Mouse (Mus musculus) midbrain, embryonic 11.5 days (tissue): ENCODE results near the gene Olfr381. TPM values are rescaled to one million over a fixed set of nuclear protein-coding genes. Genes with fewer than 3 reads are reported as not detected.
"Not testable (repeated sequence)": the region's sequence is repeated elsewhere in the genome, so short reads cannot be mapped to it uniquely, and the experiment has no call there.

Experiments used
- ATAC-seq: fragments of 200-750 bp; cut with Nextera tagmentation; 2 replicates; pipeline ENCODE4 v1.8.0; 2017; ENCODE audit warnings: moderate TSS enrichment, moderate library complexity; ENCODE audit not compliant: low FRiP score
- DNase-seq: peaks from one replicate; pipeline ENCODE4 v3.0.0; 2015; ENCODE audit warnings: low spot score; ENCODE audit errors: missing footprints
- H3K27ac ChIP-seq: fragments of 300-500 bp; sonication (generic); 2 replicates; pipeline ENCODE4 v1.5.1; 2014; ENCODE audit warnings: low read depth, low read length
- H3K27me3 ChIP-seq: fragments of 300-500 bp; sonication (generic); 2 replicates; pipeline ENCODE4 v1.6.1; 2014; ENCODE audit warnings: mild to moderate bottlenecking, low read length, moderate library complexity, mixed read lengths; ENCODE audit not compliant: control insufficient read depth, insufficient read depth
- H3K36me3 ChIP-seq: fragments of 300-500 bp; sonication (generic); 2 replicates; pipeline ENCODE4 v1.6.1; 2014; ENCODE audit warnings: mild to moderate bottlenecking, low read length, moderate library complexity, mixed read lengths; ENCODE audit not compliant: control insufficient read depth, insufficient read depth
- H3K4me1 ChIP-seq: fragments of 300-500 bp; sonication (generic); 2 replicates; pipeline ENCODE4 v1.6.1; 2014; ENCODE audit warnings: low read length; ENCODE audit not compliant: control insufficient read depth, insufficient read depth
- H3K4me2 ChIP-seq: fragments of 300-500 bp; sonication (generic); 2 replicates; pipeline ENCODE4 v1.6.1; 2014; ENCODE audit warnings: mild to moderate bottlenecking, moderate library complexity
- H3K4me3 ChIP-seq: fragments of 300-500 bp; sonication (generic); 2 replicates; pipeline ENCODE4 v1.5.1; 2014; ENCODE audit warnings: low read depth, low read length
- H3K9ac ChIP-seq: fragments of 300-500 bp; sonication (generic); 2 replicates; pipeline ENCODE4 v1.6.1; 2014; ENCODE audit warnings: low read length
- H3K9me3 ChIP-seq: fragments of 300-500 bp; sonication (generic); 2 replicates; pipeline ENCODE4 v1.6.1; 2016; ENCODE audit warnings: low read length; ENCODE audit not compliant: control insufficient read depth
- WGBS: fragments of 180-500 bp; shearing (Covaris S2); extraction: QIAGEN DNeasy Blood & Tissue Kit; methylation state at CpG from one replicate; pipeline ENCODE4 v1.1.7; 2014; 5-methylcytosine and 5-hydroxymethylcytosine counted together
- polyA plus RNA-seq: library from polyadenylated mRNA; unstranded; fragments of >200 nt; fragmentation: Nextera tagmentation; extraction: Ambion mirVana; gene quantifications from 2 replicates; pipeline ENCODE4 v1.2.1, GENCODE M21; 2014

The Olfr381 gene
- not detected in 2 replicates for polyA plus RNA-seq

- ATAC-seq (no peak), DNase-seq (no peak)
Measured at GRCm38 (mm10) chr11:73491503-73491902, at the start of gene Olfr381. Gene Olfr381, minus strand, starts transcription at chr11:73491603.

DNA sequence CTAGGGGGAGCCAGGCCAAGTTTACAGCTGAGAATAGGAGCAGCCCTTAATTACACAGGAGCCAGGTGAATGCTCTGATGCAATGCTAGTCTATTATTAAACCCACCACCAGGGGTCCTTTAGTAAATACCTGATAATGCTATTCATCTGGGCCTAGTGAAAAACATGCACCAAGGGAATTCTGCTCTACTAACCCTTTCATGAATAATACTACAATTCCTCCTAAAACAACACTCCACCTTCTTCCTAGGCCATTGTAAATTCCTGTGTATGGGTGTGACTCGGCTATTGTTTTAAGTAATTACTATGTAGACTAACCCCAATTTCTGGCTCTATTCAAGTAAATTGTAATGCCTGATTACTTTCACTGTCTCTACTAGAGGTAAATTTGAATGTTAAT lies 37.6 kb upstream of the Olfr381 start:
- not testable (repeated sequence) for H3K4me1 ChIP-seq, H3K36me3 ChIP-seq, H3K9ac ChIP-seq, H3K4me2 ChIP-seq, ATAC-seq, H3K27ac ChIP-seq, H3K27me3 ChIP-seq, DNase-seq, H3K4me3 ChIP-seq, H3K9me3 ChIP-seq
- 82% methylated on average over 1 of the region's 1 CpGs for WGBS

More at GRCm38 (mm10) chr11:73491503-73491902, at the start of gene Olfr381:
- Histone ChIP-seq H3K4me1 (no peaks in the 10 kb centered on the region), H3K9ac (no peak within 1 kb of the TSS), H3K36me3 (no peaks in the 10 kb centered on the region), H3K4me2 (no peak within 1 kb of the TSS), H3K27me3 (no peaks in the 10 kb centered on the region), H3K27ac (no peak within 1 kb of the TSS), H3K4me3 (no peak within 1 kb of the TSS), H3K9me3 (0 out of 2 replicates have a peak, but pooled peaks cover 2% of the 10 kb centered on the region)

- ATAC-seq: no peak
- Histone ChIP-seq H3K4me2 (no peak within 1 kb of the TSS), H3K36me3 (no peaks in the 10 kb centered on the region)
Measured at GRCm38 (mm10) chr11:73517097-73517496, 25.7 kb upstream of the Olfr381 start, which contains the start of gene Olfr382. Gene Olfr382, minus strand, starts transcription at chr11:73517197.

DNA sequence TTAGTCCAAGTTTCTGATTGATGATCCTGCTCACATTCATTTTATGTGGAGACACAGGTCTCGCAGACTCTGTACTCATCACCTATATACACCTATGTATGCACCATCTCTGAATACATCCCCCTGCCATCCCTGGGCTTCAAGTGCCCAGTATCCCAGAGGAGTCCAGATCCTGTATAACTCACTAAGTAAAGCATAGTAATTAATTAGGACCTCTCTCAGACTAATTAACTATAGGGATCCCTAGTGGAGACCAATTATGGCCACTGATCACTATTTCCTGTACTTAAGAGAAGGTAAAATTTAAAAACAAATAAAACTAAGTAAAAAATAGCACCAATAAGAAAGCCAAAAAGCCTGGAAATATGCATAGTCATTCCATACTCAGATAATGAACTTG lies 34.0 kb downstream of the Olfr381 start, which contains the start of gene Olfr380:
TSS of gene Olfr380 (minus strand) at position 101 of the 400 bp plus-strand sequence.
- H3K27me3 ChIP-seq: no peaks in the 10 kb centered on the region
- no peak within 1 kb of the TSS for H3K4me3 ChIP-seq
- H3K4me1 ChIP-seq: no peaks in the 10 kb centered on the region
- no peak for DNase-seq
- no peak within 1 kb of the TSS for H3K9ac ChIP-seq
- no peak within 1 kb of the TSS for H3K4me2 ChIP-seq
- H3K27ac ChIP-seq: no peak within 1 kb of the TSS
- no peaks in the 10 kb centered on the region for H3K36me3 ChIP-seq
- H3K9me3 ChIP-seq: peaks cover 5% of the 10 kb centered on the region; the same call in 1 of the 2 replicates
- WGBS: 87% methylated on average over 1 of the region's 1 CpGs
- ATAC-seq: no peak

More at GRCm38 (mm10) chr11:73517097-73517496, 25.7 kb upstream of the Olfr381 start, which contains the start of gene Olfr382:
- Histone ChIP-seq H3K27ac (no peak within 1 kb of the TSS), H3K4me1 (no peaks in the 10 kb centered on the region), H3K27me3 (no peaks in the 10 kb centered on the region), H3K4me3 (no peak within 1 kb of the TSS), H3K9ac (no peak within 1 kb of the TSS), H3K9me3 (peaks cover 2% of the 10 kb centered on the region; the same call in 1 of the 2 replicates)
- no peak for DNase-seq

Other genes starting within 250 kb of the Olfr381 start
- 0.05 TPM in 1 of 2 replicates, not detected in the other for gene Trpv3, start 224.2 kb downstream of the Olfr381 start, polyA plus RNA-seq
- 0.10 TPM in 1 of 2 replicates, not detected in the other for gene Aspa, start 162.0 kb downstream of the Olfr381 start, polyA plus RNA-seq
- not detected in 2 replicates for gene Gm49340, start 161.9 kb downstream of the Olfr381 start, polyA plus RNA-seq
- gene Spata22, start 161.9 kb downstream of the Olfr381 start, polyA plus RNA-seq: not detected in 2 replicates
- gene Olfr20, start 140.8 kb downstream of the Olfr381 start, polyA plus RNA-seq: not detected in 2 replicates
- gene Olfr376, start 120.4 kb downstream of the Olfr381 start, polyA plus RNA-seq: not detected in 2 replicates
- gene Olfr1, start 92.0 kb downstream of the Olfr381 start, polyA plus RNA-seq: not detected in 2 replicates
- gene Olfr378, start 63.1 kb downstream of the Olfr381 start, polyA plus RNA-seq: not detected in 2 replicates
- gene Olfr380, start 34.1 kb downstream of the Olfr381 start, polyA plus RNA-seq: not detected in 2 replicates
- not detected in 2 replicates for gene Olfr382, start 25.6 kb upstream of the Olfr381 start, polyA plus RNA-seq
- gene Olfr385, start 101.4 kb upstream of the Olfr381 start, polyA plus RNA-seq: not detected in 2 replicates
- gene Olfr384, start 107.0 kb upstream of the Olfr381 start, polyA plus RNA-seq: not detected in 2 replicates
- not detected in 2 replicates for gene Zfp735, start 197.2 kb upstream of the Olfr381 start, polyA plus RNA-seq